Mouse (Mus musculus) kidney, adult 2 months (tissue): ENCODE measurements around the gene Mettl1. TPM values are rescaled to one million over a fixed set of nuclear protein-coding genes. Genes with fewer than 3 reads are reported as not detected.

Experiments
- DNase-seq: peaks from one replicate; pipeline ENCODE4 v3.0.0; 2021
- H3K27ac ChIP-seq: fragments of 200-500 bp; 2 replicates; pipeline ENCODE4 v1.5.1; 2012; ENCODE audit warnings: low read depth, low read length, control low read depth, inconsistent platforms; ENCODE audit not compliant: insufficient read depth
- H3K27me3 ChIP-seq: fragments of 200-500 bp; replicated peaks from 2 replicates; pipeline ENCODE4 v1.6.1; 2012; ENCODE audit warnings: mild to moderate bottlenecking, moderate library complexity, low read length, inconsistent platforms; ENCODE audit not compliant: control insufficient read depth, insufficient read depth
- H3K36me3 ChIP-seq: fragments of 200-500 bp; 2 replicates; pipeline ENCODE4 v1.6.1; 2012; ENCODE audit warnings: mild to moderate bottlenecking, moderate library complexity, low read length, inconsistent platforms; ENCODE audit not compliant: control insufficient read depth, insufficient read depth
- H3K4me1 ChIP-seq: fragments of 200-500 bp; 2 replicates; pipeline ENCODE4 v1.6.1; 2011; ENCODE audit warnings: low read length; ENCODE audit not compliant: control insufficient read depth, insufficient read depth
- H3K4me3 ChIP-seq: fragments of 200-500 bp; 2 replicates; pipeline ENCODE4 v1.5.1; 2011; ENCODE audit warnings: mild to moderate bottlenecking, low read depth, low read length, control low read depth; ENCODE audit not compliant: insufficient read depth
- CTCF ChIP-seq: fragments of 200-500 bp; conservative IDR thresholded peaks from 2 replicates; pipeline ENCODE4 v1.5.1; 2011; ENCODE audit warnings: low read depth, mild to moderate bottlenecking, control low read depth, low read length, moderate library complexity, mixed read lengths; ENCODE audit not compliant: insufficient read depth, insufficient read length
- POLR2A ChIP-seq: fragments of 200-500 bp; IDR thresholded peaks from one replicate; pipeline ENCODE4 v1.6.1; 2011; ENCODE audit warnings: low read depth, low read length, control low read depth
- WGBS: fragments of 180-500 bp; shearing (Covaris S2); methylation state at CpG from one replicate; pipeline ENCODE4 v1.1.7; 2018; 5-methylcytosine and 5-hydroxymethylcytosine counted together
- polyA plus RNA-seq: library from polyadenylated mRNA; depleted of rRNA; stranded (reverse); fragments of >200 nt; gene quantifications from 2 replicates; pipeline ENCODE4 v1.2.3, GENCODE M21; 2012

The Mettl1 gene
- polyA plus RNA-seq, 1 experiment = 27.5 TPM

- no peaks in the 10 kb centered on the region for H3K27me3 ChIP-seq
- no peak overlapping the region for H3K4me3 ChIP-seq
- peaks cover 3% of the 10 kb centered on the region for H3K4me1 ChIP-seq
- no peak overlapping the region for H3K27ac ChIP-seq
- no peak for DNase-seq
- TF ChIP-seq POLR2A = no peak
- TF ChIP-seq CTCF = no peak
- 76% methylated on average over 5 of the region's 5 CpGs for WGBS
- peaks cover 1% of the 10 kb centered on the region for H3K36me3 ChIP-seq
Observed at GRCm38 (mm10) chr10:127062503-127062902, 21.3 kb downstream of the Mettl1 start.

- Histone ChIP-seq H3K27me3 (no peaks in the 10 kb centered on the region), H3K4me3 (peak within 1 kb of the TSS; percentile 84), H3K4me1 (peaks cover 3% of the 10 kb centered on the region), H3K27ac (peak within 1 kb of the TSS; percentile 79), H3K36me3 (peaks cover 1% of the 10 kb centered on the region)
- 1% methylated on average over 46 of the region's 46 CpGs for WGBS
- TF ChIP-seq CTCF = no peak
- TF ChIP-seq POLR2A = peak; percentile 5
- DNase-seq = peak; percentile 99
Observed at GRCm38 (mm10) chr10:127063239-127063872, 22.1 kb downstream of the Mettl1 start, which contains the start of gene Cdk4. Gene Cdk4, plus strand, starts transcription at chr10:127063534.

GRCm38 (mm10) chr10:127063913-127064870 is 23.0 kb downstream of the Mettl1 start:
- H3K36me3 ChIP-seq = peaks cover 1% of the 10 kb centered on the region
- WGBS = 9% methylated on average over 37 of the region's 37 CpGs
- no peak for DNase-seq
- peak overlapping the region; percentile 79 for H3K27ac ChIP-seq
- H3K27me3 ChIP-seq = no peaks in the 10 kb centered on the region
- TF ChIP-seq CTCF (no peak), POLR2A (no peak)
- peak overlapping the region; percentile 84 for H3K4me3 ChIP-seq
- peaks cover 3% of the 10 kb centered on the region for H3K4me1 ChIP-seq

- peak; percentile 60 for DNase-seq
- peaks cover 3% of the 10 kb centered on the region for H3K4me1 ChIP-seq
- 61% methylated on average over 9 of the region's 9 CpGs for WGBS
- no peak overlapping the region for H3K4me3 ChIP-seq
- no peaks in the 10 kb centered on the region for H3K27me3 ChIP-seq
- TF ChIP-seq CTCF = no peak
- no peak for TF ChIP-seq POLR2A
- peaks cover 1% of the 10 kb centered on the region for H3K36me3 ChIP-seq
- no peak overlapping the region for H3K27ac ChIP-seq
Observed at GRCm38 (mm10) chr10:127065981-127066380, 24.8 kb downstream of the Mettl1 start.

- H3K36me3 ChIP-seq = peaks cover 1% of the 10 kb centered on the region
- peaks cover 3% of the 10 kb centered on the region for H3K4me1 ChIP-seq
- H3K4me3 ChIP-seq = no peak overlapping the region
- 81% methylated on average over 14 of the region's 14 CpGs for WGBS
- no peak for DNase-seq
- H3K27me3 ChIP-seq = no peaks in the 10 kb centered on the region
- H3K27ac ChIP-seq = no peak overlapping the region
- TF ChIP-seq POLR2A = no peak
- no peak for TF ChIP-seq CTCF
Observed at GRCm38 (mm10) chr10:127066519-127067018, 25.4 kb downstream of the Mettl1 start.

- no peak for DNase-seq
- WGBS = 67% methylated on average over 9 of the region's 9 CpGs
- Histone ChIP-seq H3K4me1 (peaks cover 3% of the 10 kb centered on the region), H3K4me3 (no peak overlapping the region), H3K36me3 (peaks cover 1% of the 10 kb centered on the region), H3K27me3 (no peaks in the 10 kb centered on the region), H3K27ac (no peak overlapping the region)
- TF ChIP-seq POLR2A (no peak), CTCF (no peak)
Observed at GRCm38 (mm10) chr10:127068360-127069038, 27.3 kb downstream of the Mettl1 start.
